8 mouse cellular contexts compared by ENCODE assay signal in the genomic region with DNA sequence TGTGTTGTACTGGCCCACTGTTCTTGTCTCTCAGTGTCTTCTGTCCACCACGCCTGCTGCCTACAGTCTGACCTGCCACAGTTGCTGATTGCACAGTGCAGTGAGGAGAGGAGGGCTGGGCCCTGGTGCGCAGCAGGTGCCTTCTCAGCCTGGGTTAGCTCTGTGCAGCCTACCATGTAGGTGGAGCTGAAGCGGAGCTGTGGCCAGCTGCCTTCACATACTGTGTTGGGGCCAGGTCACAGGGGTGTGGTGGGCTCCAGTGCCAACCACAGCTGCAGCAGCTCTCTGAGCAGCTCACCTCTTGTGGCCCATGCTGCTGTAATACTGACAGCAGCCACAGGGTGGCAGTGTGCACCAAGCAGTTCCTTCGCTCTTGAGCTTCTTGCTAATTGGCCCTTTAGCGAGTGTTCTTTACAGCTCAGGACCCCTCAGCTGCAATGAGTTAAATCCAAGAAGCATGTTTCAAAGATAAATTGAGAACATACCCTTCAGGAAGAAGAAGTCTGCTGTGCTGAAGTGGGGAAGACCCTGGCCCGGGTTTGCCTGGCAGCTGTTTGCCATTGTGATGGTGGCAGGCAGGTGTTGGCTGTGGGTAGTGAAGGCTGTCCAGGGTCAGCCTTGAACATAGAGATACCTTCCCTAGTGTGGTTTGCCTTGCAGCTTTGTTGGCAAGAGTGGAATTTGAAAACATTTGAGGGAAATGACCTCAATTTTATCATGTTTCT. TPM values are rescaled to one million over a fixed set of nuclear protein-coding genes. Genes with fewer than 3 reads are reported as not detected.
DNase-seq lines count a peak whose midpoint lies in the region; ATAC-seq and TF ChIP-seq lines count a peak whose summit lies in the region.

No protein-coding gene starts in this region.

- 43% methylated on average over 6 of the region's 6 CpGs for WGBS in hindbrain, embryonic 16.5 days

- 0 out of 2 replicates have a peak overlapping the region, but pooled peaks have one; percentile 33 for H3K9ac ChIP-seq in hindbrain, embryonic 16.5 days (ENCODE audit: low read depth, low read length)

- peaks cover 11% of the 10 kb centered on the region for H3K4me1 ChIP-seq in hindbrain, embryonic 16.5 days (ENCODE audit: control insufficient read depth, insufficient read depth, low read depth, low read length)
- H3K4me1 ChIP-seq in megakaryocyte, embryonic 14.5 days, result peaks cover 99% of the 10 kb centered on the region

- no peak overlapping the region for H3K27ac ChIP-seq in hindbrain, embryonic 16.5 days (ENCODE audit: low read depth, low read length)
- H3K27ac ChIP-seq in left cerebral cortex, adult 2 months, result no peak overlapping the region

- peak; percentile 100 for TF ChIP-seq CTCF in left cerebral cortex, adult 2 months (IDR thresholded peaks at IDR 0.05)

- peak; percentile 70 for ATAC-seq in hindbrain, embryonic 16.5 days

- H3K27me3 ChIP-seq in hindbrain, embryonic 16.5 days (replicated peaks; ENCODE audit: control insufficient read depth, insufficient read depth, low read length), result no peaks in the 10 kb centered on the region
- H3K27me3 ChIP-seq in megakaryocyte, embryonic 14.5 days (replicated peaks), result no peaks in the 10 kb centered on the region

- no peak overlapping the region for H3K4me2 ChIP-seq in hindbrain, embryonic 16.5 days (ENCODE audit: low read length)

- intact Hi-C loops in left cerebral cortex, adult 2 months (cut with DNase I), result loop anchor here (1.0 to 5.0 kb wide), 2 partner anchors 400 to 419 kb away; no protein-coding TSS in a partner anchor

- H3K9me3 ChIP-seq in hindbrain, embryonic 16.5 days (ENCODE audit: control insufficient read depth, low read length), result no peaks in the 10 kb centered on the region
- H3K9me3 ChIP-seq in megakaryocyte, embryonic 14.5 days, result no peaks in the 10 kb centered on the region

- peaks cover 20% of the 10 kb centered on the region for H3K36me3 ChIP-seq in hindbrain, embryonic 16.5 days (ENCODE audit: control insufficient read depth, insufficient read depth, low read length)
- peaks cover 93% of the 10 kb centered on the region for H3K36me3 ChIP-seq in megakaryocyte, embryonic 14.5 days (replicated peaks; ENCODE audit: low read length)

- no peak overlapping the region for H3K4me3 ChIP-seq in hindbrain, embryonic 16.5 days (ENCODE audit: low read length)
- no peak overlapping the region for H3K4me3 ChIP-seq in left cerebral cortex, adult 2 months
- peak overlapping the region; percentile 93 for H3K4me3 ChIP-seq in megakaryocyte, embryonic 14.5 days (replicated peaks)

- DNase-seq in Muller cell, postnatal 12 days (ENCODE audit: inconsistent ontology term), result peak; percentile 67
- DNase-seq in cerebellum, adult 9-10 months, result peak; percentile 85
- peak; percentile 72 to 87 for DNase-seq in frontal cortex, postnatal 10 days (ENCODE audit: low spot score in 2 of 2)
- DNase-seq in left cerebral cortex, adult 2 months (ENCODE audit: extremely low spot score in 1 of 2, low spot score in 2 of 2), result peak; percentile 85 to 90
- peak; percentile 92 for DNase-seq in right cerebral cortex, adult 2 months (ENCODE audit: low spot score in 2 of 2)
- DNase-seq in urinary bladder, postnatal 14 days (ENCODE audit: low spot score), result peak; percentile 82

RNA-seq across cellular contexts. Expression of gene Parvb, which starts 19.6 kb away (rescaled TPM):
- 4.3 and 4.8 TPM in 2 replicates for polyA plus RNA-seq in hindbrain, embryonic 16.5 days (2015; fragmentation: Nextera tagmentation; extraction: Ambion mirVana)
- total RNA-seq in left cerebral cortex, adult 2 months (2021), result 10 to 100 TPM; 19.3 to 20.9 TPM
- polyA plus RNA-seq in megakaryocyte, embryonic 14.5 days (2012; ENCODE audit: insufficient read depth, low replicate concordance), result 524 and 845 TPM in 2 replicates

RNA-seq across cellular contexts. Expression of gene Samm50, which starts 20.2 kb away (rescaled TPM):
- 94.4 and 95.3 TPM in 2 replicates for polyA plus RNA-seq in hindbrain, embryonic 16.5 days (2015; fragmentation: Nextera tagmentation; extraction: Ambion mirVana)
- total RNA-seq in left cerebral cortex, adult 2 months (2021), result 100 to 1,000 TPM in 1 of 2 experiments, 10 to 100 TPM in 1; 99.4 to 111 TPM
- polyA plus RNA-seq in megakaryocyte, embryonic 14.5 days (2012; ENCODE audit: insufficient read depth, low replicate concordance), result 14.6 and 45.4 TPM in 2 replicates

RNA-seq across cellular contexts. Expression of gene Pnpla3, which starts 44.6 kb away (rescaled TPM):
- polyA plus RNA-seq in hindbrain, embryonic 16.5 days (2015; fragmentation: Nextera tagmentation; extraction: Ambion mirVana), result 6.0 and 6.4 TPM in 2 replicates
- 10 to 100 TPM; 10.9 to 12.0 TPM for total RNA-seq in left cerebral cortex, adult 2 months (2021)
- not detected in 2 replicates for polyA plus RNA-seq in megakaryocyte, embryonic 14.5 days (2012; ENCODE audit: insufficient read depth, low replicate concordance)

Comparison
In these comparisons a context has a peak if more than half of its experiments do, and no peak if none do; other contexts are left out.
1. RNA of gene Parvb, which starts 19.6 kb away (polyA plus RNA-seq): 524 to 845 TPM in megakaryocyte, embryonic 14.5 days; 4.3 to 4.8 TPM in hindbrain, embryonic 16.5 days; every median in the first group is over 10 times any median in the second.
2. Peak in every context shown above with its lines, with median percentiles within 50 percentile points of each other: DNase-seq.